Mouse (Mus musculus) intestine, postnatal 0 days (tissue): ENCODE measurements around the gene Vrk2. TPM values are rescaled to one million over a fixed set of nuclear protein-coding genes. Genes with fewer than 3 reads are reported as not detected.
A peak's percentile ranks its signal among the peaks of the same experiment; 100 is the strongest.

Source experiments
- ATAC-seq: fragments of 200-750 bp; cut with Nextera tagmentation; 2 replicates; pipeline ENCODE4 v1.8.0; 2017; ENCODE audit warnings: mild to moderate bottlenecking, moderate TSS enrichment, moderate library complexity
- H3K27ac ChIP-seq: fragments of 300-500 bp; sonication (generic); 2 replicates; pipeline ENCODE4 v1.5.1; 2014; ENCODE audit warnings: mild to moderate bottlenecking, low read depth, low read length, moderate library complexity
- H3K27me3 ChIP-seq: fragments of 300-500 bp; sonication (generic); replicated peaks from 2 replicates; pipeline ENCODE4 v1.6.1; 2014; ENCODE audit warnings: low read length, mixed read lengths; ENCODE audit not compliant: control insufficient read depth, insufficient read depth
- H3K36me3 ChIP-seq: fragments of 300-500 bp; sonication (generic); 2 replicates; pipeline ENCODE4 v1.6.1; 2014; ENCODE audit warnings: mild to moderate bottlenecking, moderate library complexity; ENCODE audit not compliant: control insufficient read depth, insufficient read depth
- H3K4me1 ChIP-seq: fragments of 300-500 bp; sonication (generic); replicated peaks from 2 replicates; pipeline ENCODE4 v1.6.1; 2014; ENCODE audit warnings: antibody characterized with exemption, low read length, mixed read lengths; ENCODE audit not compliant: control insufficient read depth, insufficient read depth
- H3K4me2 ChIP-seq: fragments of 300-500 bp; sonication (generic); replicated peaks from 2 replicates; pipeline ENCODE4 v1.6.1; 2014; ENCODE audit warnings: low read depth, mild to moderate bottlenecking, moderate library complexity
- H3K4me3 ChIP-seq: fragments of 300-500 bp; sonication (generic); 2 replicates; pipeline ENCODE4 v1.5.1; 2014; ENCODE audit warnings: low read depth, low read length
- H3K9ac ChIP-seq: fragments of 300-500 bp; sonication (generic); 2 replicates; pipeline ENCODE4 v1.6.1; 2014; ENCODE audit warnings: mild to moderate bottlenecking, low read depth, low read length
- H3K9me3 ChIP-seq: fragments of 300-500 bp; sonication (generic); 2 replicates; pipeline ENCODE4 v1.6.1; 2016; ENCODE audit warnings: mixed run types; ENCODE audit not compliant: control insufficient read depth
- CTCF ChIP-seq: sonication (generic); IDR thresholded peaks from 2 replicates; pipeline ENCODE4 v1.5.1; 2016; ENCODE audit warnings: low read depth, mild to moderate bottlenecking, control low read depth, antibody characterized with exemption, moderate library complexity
- WGBS: fragments of 180-500 bp; shearing (Covaris S2); extraction: QIAGEN DNeasy Blood & Tissue Kit; methylation state at CpG from one replicate; pipeline ENCODE4 v1.1.7; 2014; 5-methylcytosine and 5-hydroxymethylcytosine counted together
- polyA plus RNA-seq: library from polyadenylated mRNA; unstranded; fragments of >200 nt; fragmentation: Nextera tagmentation; extraction: Ambion mirVana; gene quantifications from 2 replicates; pipeline ENCODE4 v1.2.1, GENCODE M21; 2015

Vrk2 gene
- polyA plus RNA-seq, 1 experiment from 2014 or later = 10.1 TPM

GRCm38 (mm10) chr11:26585409-26586366 is 8.1 kb downstream of the Vrk2 start:
- H3K9ac ChIP-seq = no peak overlapping the region
- WGBS = 76% methylated on average over 17 of the region's 17 CpGs
- H3K4me1 ChIP-seq = no peaks in the 10 kb centered on the region
- H3K27me3 ChIP-seq = no peaks in the 10 kb centered on the region
- no peaks in the 10 kb centered on the region for H3K36me3 ChIP-seq
- no peak for TF ChIP-seq CTCF
- ATAC-seq = no peak
- H3K27ac ChIP-seq = no peak overlapping the region
- no peaks in the 10 kb centered on the region for H3K9me3 ChIP-seq
- no peak overlapping the region for H3K4me3 ChIP-seq
- no peak overlapping the region for H3K4me2 ChIP-seq

- Histone ChIP-seq H3K9me3 (0 out of 2 replicates have a peak, but pooled peaks cover 4% of the 10 kb centered on the region), H3K27me3 (no peaks in the 10 kb centered on the region), H3K36me3 (peaks cover 3% of the 10 kb centered on the region; the same call in 1 of the 2 replicates), H3K4me1 (no peaks in the 10 kb centered on the region), H3K4me2 (no peak overlapping the region), H3K4me3 (no peak overlapping the region), H3K9ac (no peak overlapping the region), H3K27ac (no peak overlapping the region)
- TF ChIP-seq CTCF = no peak
- no peak for ATAC-seq
- 79% methylated on average over 3 of the region's 3 CpGs for WGBS
Measured at GRCm38 (mm10) chr11:26551551-26551950, 42.2 kb downstream of the Vrk2 start.

GRCm38 (mm10) chr11:26537816-26538215 is 56.0 kb downstream of the Vrk2 start:
- H3K4me2 ChIP-seq = no peak overlapping the region
- H3K27ac ChIP-seq = no peak overlapping the region
- TF ChIP-seq CTCF = no peak
- ATAC-seq = no peak
- 87% methylated on average over 5 of the region's 5 CpGs for WGBS
- H3K4me3 ChIP-seq = no peak overlapping the region
- H3K36me3 ChIP-seq = no peaks in the 10 kb centered on the region
- no peaks in the 10 kb centered on the region for H3K27me3 ChIP-seq
- H3K9ac ChIP-seq = no peak overlapping the region
- H3K9me3 ChIP-seq = no peaks in the 10 kb centered on the region
- no peaks in the 10 kb centered on the region for H3K4me1 ChIP-seq

- no peaks in the 10 kb centered on the region for H3K9me3 ChIP-seq
- H3K27me3 ChIP-seq = no peaks in the 10 kb centered on the region
- no peak for ATAC-seq
- H3K36me3 ChIP-seq = no peaks in the 10 kb centered on the region
- no peak for TF ChIP-seq CTCF
- H3K9ac ChIP-seq = no peak overlapping the region
- no peaks in the 10 kb centered on the region for H3K4me1 ChIP-seq
- no peak overlapping the region for H3K4me3 ChIP-seq
- no peak overlapping the region for H3K4me2 ChIP-seq
- no peak overlapping the region for H3K27ac ChIP-seq
Measured at GRCm38 (mm10) chr11:26533828-26534119, 60.0 kb downstream of the Vrk2 start.

GRCm38 (mm10) chr11:26532994-26533827 is 60.6 kb downstream of the Vrk2 start:
- no peak for TF ChIP-seq CTCF
- Histone ChIP-seq H3K27me3 (no peaks in the 10 kb centered on the region), H3K4me3 (no peak overlapping the region), H3K4me1 (no peaks in the 10 kb centered on the region), H3K27ac (no peak overlapping the region), H3K9ac (no peak overlapping the region), H3K9me3 (no peaks in the 10 kb centered on the region), H3K36me3 (no peaks in the 10 kb centered on the region), H3K4me2 (no peak overlapping the region)
- no peak for ATAC-seq
- WGBS = 90% methylated on average over 5 of the region's 5 CpGs

- Histone ChIP-seq H3K4me2 (no peak overlapping the region), H3K9ac (no peak overlapping the region), H3K36me3 (peaks cover 10% of the 10 kb centered on the region; the same call in 1 of the 2 replicates), H3K4me3 (no peak overlapping the region), H3K27ac (no peak overlapping the region), H3K27me3 (no peaks in the 10 kb centered on the region), H3K4me1 (no peaks in the 10 kb centered on the region), H3K9me3 (no peaks in the 10 kb centered on the region)
- no peak for ATAC-seq
- 93% methylated on average over 2 of the region's 2 CpGs for WGBS
- peak; percentile 21 for TF ChIP-seq CTCF
Measured at GRCm38 (mm10) chr11:26526861-26527260, 66.9 kb downstream of the Vrk2 start.
